Mouse (Mus musculus) CH12.LX (cell line): ENCODE data around the gene Abhd16a.
A peak's percentile ranks its signal among the peaks of the same experiment; 100 is the strongest.

Source experiments
- CHD1 ChIP-seq: IDR thresholded peaks from 2 replicates; pipeline ENCODE4 v1.6.1; 2012; ENCODE audit warnings: low read depth, low read length, improper control_type of control experiment, inconsistent platforms
- CTCF ChIP-seq, 2 experiments: IDR thresholded peaks in 1 of 2; conservative IDR thresholded peaks in 1 of 2; 2 replicates each; pipeline ENCODE4 v1.5.1; 2011 to 2012; ENCODE audit warnings: low read depth in 2 of 2, low read length in 2 of 2, improper control_type of control experiment in 1 of 2, inconsistent platforms in 1 of 2, mild to moderate bottlenecking in 1 of 2, moderate library complexity in 1 of 2
- ELF1 ChIP-seq: IDR thresholded peaks from 2 replicates; pipeline ENCODE4 v1.6.1; 2014; ENCODE audit warnings: low read depth, mild to moderate bottlenecking, inconsistent platforms, low read length, improper control_type of control experiment
- EP300 ChIP-seq: IDR thresholded peaks from 2 replicates; pipeline ENCODE4 v1.6.1; 2011; ENCODE audit warnings: low read length, improper control_type of control experiment
- ETS1 ChIP-seq: conservative IDR thresholded peaks from 2 replicates; pipeline ENCODE4 v1.6.1; 2012; ENCODE audit warnings: low read depth, mild to moderate bottlenecking, inconsistent platforms, low read length, improper control_type of control experiment, moderate library complexity
- MAZ ChIP-seq: IDR thresholded peaks from 2 replicates; pipeline ENCODE4 v1.6.1; 2012; ENCODE audit warnings: low read depth, mild to moderate bottlenecking, inconsistent platforms, low read length, improper control_type of control experiment, moderate library complexity
- MYC ChIP-seq: IDR thresholded peaks from 2 replicates; pipeline ENCODE4 v1.6.1; 2011; ENCODE audit warnings: low read depth, mild to moderate bottlenecking, improper control_type of control experiment, low read length
- NRF1 ChIP-seq: IDR thresholded peaks from 2 replicates; pipeline ENCODE4 v1.6.1; 2014; ENCODE audit warnings: low read depth, mild to moderate bottlenecking, inconsistent platforms, low read length, improper control_type of control experiment, moderate library complexity
- POLR2A ChIP-seq: IDR thresholded peaks from 2 replicates; pipeline ENCODE4 v1.6.1; 2011; ENCODE audit warnings: low read depth, mild to moderate bottlenecking, improper control_type of control experiment, low read length
- SMC3 ChIP-seq: IDR thresholded peaks from 2 replicates; pipeline ENCODE4 v1.6.1; 2011; ENCODE audit warnings: low read depth, low read length, improper control_type of control experiment
- TBP ChIP-seq: conservative IDR thresholded peaks from 2 replicates; pipeline ENCODE4 v1.6.1; 2011; ENCODE audit warnings: low read depth, low read length, improper control_type of control experiment
- ZNF384 ChIP-seq: IDR thresholded peaks from 2 replicates; pipeline ENCODE4 v1.6.1; 2012; ENCODE audit warnings: low read depth, low read length, improper control_type of control experiment, inconsistent platforms

DNA sequence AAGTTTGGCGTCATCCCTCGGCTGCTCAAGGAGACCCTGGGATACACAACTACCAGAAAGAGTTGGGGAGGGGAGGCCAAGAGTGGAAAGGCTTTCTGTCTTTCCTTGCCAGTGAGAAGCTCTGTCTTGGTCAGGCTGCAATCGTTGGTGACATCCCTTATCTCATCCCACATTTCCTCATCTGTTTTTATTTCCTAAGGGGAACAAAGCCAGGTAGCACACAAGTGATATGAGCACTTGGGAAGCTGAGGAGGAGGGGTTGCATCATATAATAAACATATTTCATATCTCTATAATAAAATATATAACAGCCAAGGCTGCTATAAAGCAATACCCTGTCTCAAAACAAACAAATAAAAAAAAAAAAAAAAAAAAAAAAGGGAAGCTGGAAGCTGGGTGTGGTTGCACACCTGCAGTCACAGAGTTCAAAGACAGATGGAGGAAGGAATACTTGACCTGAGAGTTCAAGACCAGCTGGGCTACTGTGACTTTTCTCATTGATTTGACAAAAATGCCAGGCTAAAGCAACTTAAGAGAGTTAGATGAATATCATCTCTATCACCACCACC, 5.0 kb upstream of the Abhd16a start:
- TF ChIP-seq ETS1, result no peak
- no peak for TF ChIP-seq POLR2A
- TF ChIP-seq ELF1, result no peak
- TF ChIP-seq CTCF (conservative IDR thresholded peaks at IDR 0.05 in 1 of 2, IDR thresholded peaks at IDR 0.05 in 1 of 2; ENCODE audit: low read depth in 2 of 2, low read length in 2 of 2), result no peak
- no peak for TF ChIP-seq MAZ
- no peak for TF ChIP-seq CHD1
- no peak for TF ChIP-seq EP300
- no peak for TF ChIP-seq TBP
- no peak for TF ChIP-seq SMC3
- TF ChIP-seq MYC, result no peak
- TF ChIP-seq ZNF384, result peak; percentile 44
- TF ChIP-seq NRF1, result no peak
